Mouse (Mus musculus): ENCODE data around the gene Gse1.

The Gse1 gene

GRCm38 (mm10) chr8:120553441-120554123 is 325.3 kb downstream of the Gse1 start:
- no peak for DNase-seq (ENCODE audit: low read depth, low spot score)

- DNase-seq (ENCODE audit: low read depth, low spot score), result no peak
These were observed 326.3 kb downstream of the Gse1 start for GRCm38 (mm10) chr8:120554466-120555039.

- DNase-seq (ENCODE audit: low read depth, low spot score), result no peak
These were observed 328.1 kb downstream of the Gse1 start for GRCm38 (mm10) chr8:120556198-120556892.

GRCm38 (mm10) chr8:120557170-120557965 is 329.1 kb downstream of the Gse1 start:
- no peak for DNase-seq (ENCODE audit: low read depth, low spot score)

- DNase-seq (ENCODE audit: low read depth, low spot score), result no peak
These were observed 329.9 kb downstream of the Gse1 start for GRCm38 (mm10) chr8:120558162-120558561.

GRCm38 (mm10) chr8:120559654-120560053 is 331.4 kb downstream of the Gse1 start:
- no peak for DNase-seq (ENCODE audit: low read depth, low spot score)

GRCm38 (mm10) chr8:120560535-120560934 is 332.3 kb downstream of the Gse1 start:
- no peak for DNase-seq (ENCODE audit: low read depth, low spot score)

GRCm38 (mm10) chr8:120561539-120562435 is 333.5 kb downstream of the Gse1 start:
- DNase-seq (ENCODE audit: low read depth, low spot score), result no peak

GRCm38 (mm10) chr8:120562680-120563347 is 334.6 kb downstream of the Gse1 start:
- DNase-seq (ENCODE audit: low read depth, low spot score), result no peak

- no peak for DNase-seq (ENCODE audit: low read depth, low spot score)
These were observed 335.1 kb downstream of the Gse1 start for GRCm38 (mm10) chr8:120563348-120563724.

- DNase-seq (ENCODE audit: low read depth, low spot score), result peak; percentile 68
These were observed 335.9 kb downstream of the Gse1 start for GRCm38 (mm10) chr8:120563851-120564837.

GRCm38 (mm10) chr8:120565151-120565711 is 337.0 kb downstream of the Gse1 start:
- no peak for DNase-seq (ENCODE audit: low read depth, low spot score)

- DNase-seq (ENCODE audit: low read depth, low spot score), result no peak
These were observed 338.4 kb downstream of the Gse1 start for GRCm38 (mm10) chr8:120566681-120567080.

- DNase-seq (ENCODE audit: low read depth, low spot score), result no peak
These were observed 339.5 kb downstream of the Gse1 start for GRCm38 (mm10) chr8:120567731-120568130.

GRCm38 (mm10) chr8:120568164-120568798 is 340.0 kb downstream of the Gse1 start:
- DNase-seq (ENCODE audit: low read depth, low spot score), result no peak

- no peak for DNase-seq (ENCODE audit: low read depth, low spot score)
These were observed 340.9 kb downstream of the Gse1 start for GRCm38 (mm10) chr8:120569123-120569522.

GRCm38 (mm10) chr8:120569939-120570715 is 341.9 kb downstream of the Gse1 start:
- DNase-seq (ENCODE audit: low read depth, low spot score), result no peak

GRCm38 (mm10) chr8:120571561-120571960 is 343.3 kb downstream of the Gse1 start:
- DNase-seq (ENCODE audit: low read depth, low spot score), result no peak

Measured in retina, adult 2 months (tissue).